Mouse (Mus musculus) layer of hippocampus, postnatal 36 days (tissue): ENCODE results near the gene Ncapg2. TPM values are rescaled to one million over a fixed set of nuclear protein-coding genes. Genes with fewer than 3 reads are reported as not detected.

ENCODE experiments used
- DNase-seq, 2 experiments: peaks; one replicate each; pipeline ENCODE4 v3.0.0; 2022
- total RNA-seq, 2 experiments: library from RNA; stranded (reverse); gene quantifications; 2 replicates each; pipeline ENCODE4 v1.2.3; 2021

Ncapg2 gene
- 1 to 10 TPM; 4.8 to 5.6 TPM for total RNA-seq

GRCm38 (mm10) chr12:116405045-116405835, at the start of gene Ncapg2:
Gene Ncapg2 (plus strand): TSS chr12:116405402.
- DNase-seq, result peak; percentile 96

- DNase-seq, result no peak
These were observed 43.1 kb upstream of the Ncapg2 start for GRCm38 (mm10) chr12:116362091-116362490.

GRCm38 (mm10) chr12:116366900-116367299, 38.3 kb upstream of the Ncapg2 start:
- DNase-seq, result no peak

GRCm38 (mm10) chr12:116367346-116367745, 37.9 kb upstream of the Ncapg2 start:
- DNase-seq, result no peak

GRCm38 (mm10) chr12:116368857-116369256, 36.3 kb upstream of the Ncapg2 start:
- DNase-seq, result no peak

GRCm38 (mm10) chr12:116383101-116383500, 22.1 kb upstream of the Ncapg2 start:
- DNase-seq, result no peak

GRCm38 (mm10) chr12:116383995-116384394, 21.2 kb upstream of the Ncapg2 start:
- DNase-seq, result no peak

- no peak for DNase-seq
These were observed 18.4 kb upstream of the Ncapg2 start for GRCm38 (mm10) chr12:116386802-116387201.

GRCm38 (mm10) chr12:116389868-116390267, 15.3 kb upstream of the Ncapg2 start:
- DNase-seq, result no peak

GRCm38 (mm10) chr12:116394327-116394726, 10.9 kb upstream of the Ncapg2 start:
- no peak for DNase-seq

- no peak for DNase-seq
These were observed 9.9 kb upstream of the Ncapg2 start for GRCm38 (mm10) chr12:116395312-116395711.

- no peak for DNase-seq
These were observed 9.0 kb upstream of the Ncapg2 start for GRCm38 (mm10) chr12:116396072-116396695.

GRCm38 (mm10) chr12:116404012-116404679, 1.1 kb upstream of the Ncapg2 start:
- DNase-seq, result no peak

- no peak for DNase-seq
These were observed 594 bp downstream of the Ncapg2 start for GRCm38 (mm10) chr12:116405836-116406155.

GRCm38 (mm10) chr12:116407883-116408282, 2.7 kb downstream of the Ncapg2 start:
- no peak for DNase-seq

- DNase-seq, result no peak
These were observed 9.7 kb downstream of the Ncapg2 start for GRCm38 (mm10) chr12:116414941-116415340.

- no peak for DNase-seq
These were observed 11.3 kb downstream of the Ncapg2 start for GRCm38 (mm10) chr12:116416514-116416913.

GRCm38 (mm10) chr12:116421656-116422055, 16.5 kb downstream of the Ncapg2 start:
- no peak for DNase-seq

GRCm38 (mm10) chr12:116425392-116425791, 20.2 kb downstream of the Ncapg2 start:
- DNase-seq, result no peak

- no peak for DNase-seq
These were observed 28.5 kb downstream of the Ncapg2 start for GRCm38 (mm10) chr12:116433742-116434141.

- DNase-seq, result no peak
These were observed 30.0 kb downstream of the Ncapg2 start for GRCm38 (mm10) chr12:116435232-116435631.

GRCm38 (mm10) chr12:116436125-116436524, 30.9 kb downstream of the Ncapg2 start:
- no peak for DNase-seq

- no peak for DNase-seq
These were observed 33.4 kb downstream of the Ncapg2 start for GRCm38 (mm10) chr12:116438591-116438990.

- DNase-seq, result no peak
These were observed 37.0 kb downstream of the Ncapg2 start for GRCm38 (mm10) chr12:116442184-116442583.
